Mouse (Mus musculus) G1E (cell line): ENCODE measurements around the gene Kremen1.

Experiments used
- CTCF ChIP-seq: IDR thresholded peaks from 2 replicates; pipeline ENCODE4 v1.5.1; 2012; ENCODE audit warnings: low read depth, low read length, inconsistent platforms, mixed read lengths
- GATA1 ChIP-seq: IDR thresholded peaks from 2 replicates; pipeline ENCODE4 v1.6.1; 2012; ENCODE audit warnings: borderline replicate concordance, low read length, inconsistent platforms, mixed read lengths
- GATA2 ChIP-seq: IDR thresholded peaks from 2 replicates; pipeline ENCODE4 v1.6.1; 2012; ENCODE audit warnings: low read depth, low read length, inconsistent platforms, borderline replicate concordance
- POLR2AphosphoS5 ChIP-seq: IDR thresholded peaks from 2 replicates; pipeline ENCODE4 v1.6.1; 2012; ENCODE audit warnings: low read depth, low read length, inconsistent platforms; ENCODE audit not compliant: insufficient replicate concordance
- TAL1 ChIP-seq: conservative IDR thresholded peaks from 2 replicates; pipeline ENCODE4 v1.6.1; 2012; ENCODE audit warnings: low read depth, low read length, inconsistent platforms, mixed read lengths

GRCm38 (mm10) chr11:5306017-5306416, 44.7 kb upstream of the Kremen1 start:
- TF ChIP-seq CTCF (no peak), POLR2AphosphoS5 (no peak), TAL1 (no peak), GATA1 (no peak), GATA2 (no peak)
